Mouse (Mus musculus) heart, adult 2 months (tissue): ENCODE measurements around the gene Slc51a.

ENCODE experiments used
- CTCF ChIP-seq: fragments of 200-600 bp; IDR thresholded peaks from 2 replicates; pipeline ENCODE4 v1.8.1; 2022; ENCODE audit warnings: antibody characterized with exemption, mild to moderate bottlenecking, moderate library complexity
- POLR2A ChIP-seq: fragments of 200-500 bp; IDR thresholded peaks from 2 replicates; pipeline ENCODE4 v1.6.1; 2011; ENCODE audit warnings: mild to moderate bottlenecking, low read depth, low read length, control low read depth; ENCODE audit not compliant: insufficient read depth

GRCm38 (mm10) chr16:32512921-32513320 lies 25.2 kb upstream of the Slc51a start:
- TF ChIP-seq POLR2A (no peak), CTCF (no peak)
